Mouse (Mus musculus): ENCODE data around the gene Tm2d1. TPM values are rescaled to one million over a fixed set of nuclear protein-coding genes. Genes with fewer than 3 reads are reported as not detected.
A peak's percentile ranks its signal among the peaks of the same experiment; 100 is the strongest.

Gene Tm2d1
- polyA plus RNA-seq, 1 experiment from 2014 or later, result 52.8 TPM

GRCm38 (mm10) chr4:98339992-98340564 is 43.0 kb downstream of the Tm2d1 start:
- H3K27ac ChIP-seq (ENCODE audit: low read depth, low read length), result no peak overlapping the region
- H3K4me2 ChIP-seq, result no peak overlapping the region
- H3K4me1 ChIP-seq (replicated peaks; ENCODE audit: control insufficient read depth, insufficient read depth, low read length), result no peaks in the 10 kb centered on the region
- no peak overlapping the region for H3K9ac ChIP-seq (ENCODE audit: low read depth, low read length)
- WGBS, result 78% methylated on average over 10 of the region's 10 CpGs
- H3K4me3 ChIP-seq (ENCODE audit: low read depth, low read length), result no peak overlapping the region
- DNase-seq (ENCODE audit: low spot score) (no peak), ATAC-seq (replicated peaks; ENCODE audit: low FRiP score) (no peak)
- H3K27me3 ChIP-seq (replicated peaks; ENCODE audit: control insufficient read depth, insufficient read depth, low read length), result no peaks in the 10 kb centered on the region
- H3K9me3 ChIP-seq (ENCODE audit: control insufficient read depth, low read length), result no peaks in the 10 kb centered on the region
- H3K36me3 ChIP-seq (ENCODE audit: control insufficient read depth, insufficient read depth, low read length), result no peaks in the 10 kb centered on the region

DNA sequence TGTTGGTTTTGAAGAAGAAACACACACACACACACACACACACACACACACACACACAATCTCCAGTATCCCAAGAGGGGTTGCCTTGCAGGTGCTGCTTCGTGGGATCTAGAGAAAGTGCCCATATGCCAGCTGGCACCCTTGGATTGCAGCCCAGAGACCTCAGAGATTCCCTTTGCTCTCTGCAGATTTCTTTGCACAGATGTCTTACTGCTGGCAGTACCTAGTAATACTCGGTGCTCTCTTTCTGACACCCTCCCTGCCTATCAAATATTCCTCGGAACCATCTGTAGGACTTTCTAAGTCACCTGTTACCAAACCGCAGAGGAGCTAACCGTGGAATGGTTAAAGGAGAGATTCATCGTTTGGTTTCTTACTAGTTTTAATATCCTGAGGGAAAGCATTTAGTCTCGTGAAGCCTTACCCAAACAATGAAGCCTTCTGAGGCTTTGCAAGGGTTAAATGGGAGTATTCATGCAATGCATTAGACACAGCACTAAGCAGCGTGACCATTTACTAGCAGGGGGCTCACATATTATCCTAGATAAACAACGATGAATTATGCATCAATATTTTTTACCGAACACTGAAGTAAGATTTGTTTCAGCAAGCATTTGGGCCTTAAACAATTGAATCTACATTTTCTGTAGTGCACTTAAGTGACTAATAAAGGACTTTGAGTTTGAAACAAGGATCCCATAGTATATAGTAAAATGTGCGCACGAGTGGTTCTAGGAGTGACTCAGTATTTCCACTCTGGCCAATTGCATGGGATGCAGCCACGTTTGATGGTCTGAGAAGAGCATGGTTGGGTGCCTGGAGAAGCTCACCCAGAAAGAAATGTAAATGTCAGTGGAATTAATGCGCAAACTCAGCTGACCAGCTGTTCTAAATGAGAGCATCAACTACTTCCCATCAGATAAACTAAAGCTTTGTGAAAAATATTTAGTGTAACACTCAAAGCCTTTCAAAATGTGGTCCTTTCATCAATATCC is 44.2 kb downstream of the Tm2d1 start:
- Histone ChIP-seq H3K4me3 (ENCODE audit: low read depth, low read length) (no peak overlapping the region), H3K4me2 (no peak overlapping the region), H3K27me3 (replicated peaks; ENCODE audit: control insufficient read depth, insufficient read depth, low read length) (no peaks in the 10 kb centered on the region), H3K4me1 (replicated peaks; ENCODE audit: control insufficient read depth, insufficient read depth, low read length) (no peaks in the 10 kb centered on the region), H3K9ac (ENCODE audit: low read depth, low read length) (no peak overlapping the region), H3K36me3 (ENCODE audit: control insufficient read depth, insufficient read depth, low read length) (no peaks in the 10 kb centered on the region), H3K9me3 (ENCODE audit: control insufficient read depth, low read length) (no peaks in the 10 kb centered on the region), H3K27ac (ENCODE audit: low read depth, low read length) (no peak overlapping the region)
- DNase-seq (ENCODE audit: low spot score), result no peak
- no peak for ATAC-seq (replicated peaks; ENCODE audit: low FRiP score)
- 75% methylated on average over 14 of the region's 14 CpGs for WGBS

GRCm38 (mm10) chr4:98337197-98337596 is 45.9 kb downstream of the Tm2d1 start:
- no peak for DNase-seq (ENCODE audit: low spot score)
- Histone ChIP-seq H3K4me1 (replicated peaks; ENCODE audit: control insufficient read depth, insufficient read depth, low read length) (no peaks in the 10 kb centered on the region), H3K4me2 (no peak overlapping the region), H3K9ac (ENCODE audit: low read depth, low read length) (no peak overlapping the region), H3K9me3 (ENCODE audit: control insufficient read depth, low read length) (no peaks in the 10 kb centered on the region), H3K4me3 (ENCODE audit: low read depth, low read length) (no peak overlapping the region), H3K27me3 (replicated peaks; ENCODE audit: control insufficient read depth, insufficient read depth, low read length) (no peaks in the 10 kb centered on the region), H3K27ac (ENCODE audit: low read depth, low read length) (no peak overlapping the region), H3K36me3 (ENCODE audit: control insufficient read depth, insufficient read depth, low read length) (no peaks in the 10 kb centered on the region)
- no peak for ATAC-seq (replicated peaks; ENCODE audit: low FRiP score)
- 68% methylated on average over 5 of the region's 5 CpGs for WGBS

GRCm38 (mm10) chr4:98335726-98336125 is 47.4 kb downstream of the Tm2d1 start:
- Histone ChIP-seq H3K9ac (ENCODE audit: low read depth, low read length) (no peak overlapping the region), H3K27me3 (replicated peaks; ENCODE audit: control insufficient read depth, insufficient read depth, low read length) (no peaks in the 10 kb centered on the region), H3K4me3 (ENCODE audit: low read depth, low read length) (no peak overlapping the region), H3K9me3 (ENCODE audit: control insufficient read depth, low read length) (no peaks in the 10 kb centered on the region), H3K27ac (ENCODE audit: low read depth, low read length) (no peak overlapping the region), H3K4me1 (replicated peaks; ENCODE audit: control insufficient read depth, insufficient read depth, low read length) (no peaks in the 10 kb centered on the region), H3K36me3 (ENCODE audit: control insufficient read depth, insufficient read depth, low read length) (no peaks in the 10 kb centered on the region), H3K4me2 (no peak overlapping the region)
- ATAC-seq (replicated peaks; ENCODE audit: low FRiP score) (no peak), DNase-seq (ENCODE audit: low spot score) (no peak)
- 79% methylated on average over 8 of the region's 8 CpGs for WGBS

GRCm38 (mm10) chr4:98322223-98322622 is 60.9 kb downstream of the Tm2d1 start:
- peaks cover 6% of the 10 kb centered on the region for H3K27me3 ChIP-seq (replicated peaks; ENCODE audit: control insufficient read depth, insufficient read depth, low read length)
- no peaks in the 10 kb centered on the region; the same call in 1 of the 2 replicates for H3K4me1 ChIP-seq (replicated peaks; ENCODE audit: control insufficient read depth, insufficient read depth, low read length)
- H3K9me3 ChIP-seq (ENCODE audit: control insufficient read depth, low read length), result no peaks in the 10 kb centered on the region
- ATAC-seq (replicated peaks; ENCODE audit: low FRiP score) (peak; percentile 89), DNase-seq (ENCODE audit: low spot score) (peak; percentile 81)
- H3K27ac ChIP-seq (ENCODE audit: low read depth, low read length), result no peak overlapping the region
- H3K4me2 ChIP-seq, result peak overlapping the region; percentile 86
- H3K4me3 ChIP-seq (ENCODE audit: low read depth, low read length), result peak overlapping the region; percentile 49
- under 1% methylated on average over 29 of the region's 29 CpGs for WGBS
- H3K9ac ChIP-seq (ENCODE audit: low read depth, low read length), result no peak overlapping the region
- H3K36me3 ChIP-seq (ENCODE audit: control insufficient read depth, insufficient read depth, low read length), result no peaks in the 10 kb centered on the region

DNA sequence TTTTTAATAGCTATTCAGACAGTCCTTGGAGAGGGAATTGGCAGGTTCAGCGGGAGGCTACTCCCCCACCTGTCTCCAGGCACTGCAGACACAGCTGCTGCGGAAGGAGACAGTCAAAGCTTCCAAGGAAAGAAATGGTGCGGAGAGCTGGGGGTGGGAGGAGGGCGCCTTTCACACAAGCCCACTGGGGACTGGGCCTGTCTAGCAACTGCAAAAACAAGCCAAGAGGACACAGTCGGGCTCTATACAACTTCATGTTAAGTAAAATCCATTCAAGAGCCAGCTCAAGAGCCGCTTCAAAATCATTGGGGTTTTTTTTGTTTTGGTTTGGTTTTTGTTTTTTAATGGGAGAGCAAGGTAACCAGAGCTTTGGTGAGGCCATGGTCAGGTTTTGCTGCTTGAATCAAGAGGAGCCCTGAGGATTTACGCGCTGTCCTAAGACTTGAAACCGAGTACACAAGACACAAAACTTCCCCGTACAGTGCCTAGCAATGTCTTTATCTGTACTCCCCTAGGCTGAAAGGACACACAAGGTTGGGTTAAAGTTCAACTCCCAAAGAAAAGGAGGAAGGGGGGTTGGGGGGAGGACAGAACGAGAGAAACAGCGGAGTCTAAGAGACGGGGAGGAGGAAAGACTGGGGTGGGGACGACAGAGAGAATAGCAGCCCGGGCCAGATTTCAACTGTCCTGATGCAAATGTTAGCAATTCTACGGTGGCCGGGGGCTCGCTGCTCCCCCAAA is 61.6 kb downstream of the Tm2d1 start:
- Histone ChIP-seq H3K9ac (ENCODE audit: low read depth, low read length) (no peak overlapping the region), H3K27me3 (replicated peaks; ENCODE audit: control insufficient read depth, insufficient read depth, low read length) (peaks cover 6% of the 10 kb centered on the region), H3K4me3 (ENCODE audit: low read depth, low read length) (peak overlapping the region; percentile 49), H3K9me3 (ENCODE audit: control insufficient read depth, low read length) (no peaks in the 10 kb centered on the region), H3K36me3 (ENCODE audit: control insufficient read depth, insufficient read depth, low read length) (no peaks in the 10 kb centered on the region), H3K4me1 (replicated peaks; ENCODE audit: control insufficient read depth, insufficient read depth, low read length) (no peaks in the 10 kb centered on the region; the same call in 1 of the 2 replicates), H3K4me2 (peak overlapping the region; percentile 86), H3K27ac (ENCODE audit: low read depth, low read length) (no peak overlapping the region)
- peak; percentile 49 for DNase-seq (ENCODE audit: low spot score)
- no peak for ATAC-seq (replicated peaks; ENCODE audit: low FRiP score)
- 4% methylated on average over 18 of the region's 18 CpGs for WGBS

GRCm38 (mm10) chr4:98318769-98319168 is 64.3 kb downstream of the Tm2d1 start:
- 71% methylated on average over 3 of the region's 3 CpGs for WGBS
- ATAC-seq (replicated peaks; ENCODE audit: low FRiP score), result no peak

DNA sequence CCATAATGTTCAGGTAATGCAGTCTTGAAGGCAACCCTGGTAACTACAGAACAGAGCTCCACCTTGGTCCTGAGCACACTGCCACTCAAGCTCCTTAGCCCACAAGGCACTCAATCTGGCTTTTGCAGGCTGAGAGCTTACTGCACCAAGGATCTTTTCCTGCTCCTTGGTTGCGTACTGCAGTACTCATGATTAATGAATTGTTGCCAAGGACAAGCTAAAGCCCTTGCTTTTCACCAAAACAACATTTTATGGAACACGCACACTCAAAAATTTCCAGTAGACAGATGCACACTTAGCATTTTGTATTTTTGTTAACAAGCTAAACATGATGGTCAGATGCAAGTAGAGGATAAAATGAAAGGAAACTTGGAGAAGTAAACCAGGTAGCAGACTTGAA is 66.0 kb downstream of the Tm2d1 start:
- Histone ChIP-seq H3K36me3 (ENCODE audit: control insufficient read depth, insufficient read depth, low read length) (no peaks in the 10 kb centered on the region), H3K4me1 (replicated peaks; ENCODE audit: control insufficient read depth, insufficient read depth, low read length) (no peaks in the 10 kb centered on the region; the same call in 1 of the 2 replicates), H3K27ac (ENCODE audit: low read depth, low read length) (no peak overlapping the region), H3K27me3 (replicated peaks; ENCODE audit: control insufficient read depth, insufficient read depth, low read length) (peaks cover 6% of the 10 kb centered on the region), H3K4me3 (ENCODE audit: low read depth, low read length) (no peak overlapping the region), H3K9ac (ENCODE audit: low read depth, low read length) (no peak overlapping the region), H3K9me3 (ENCODE audit: control insufficient read depth, low read length) (no peaks in the 10 kb centered on the region), H3K4me2 (no peak overlapping the region)
- 80% methylated on average over 2 of the region's 2 CpGs for WGBS
- no peak for ATAC-seq (replicated peaks; ENCODE audit: low FRiP score)
- DNase-seq (ENCODE audit: low spot score), result no peak

More at GRCm38 (mm10) chr4:98318769-98319168, 64.3 kb downstream of the Tm2d1 start:
- no peak overlapping the region for H3K4me2 ChIP-seq
- peaks cover 6% of the 10 kb centered on the region for H3K27me3 ChIP-seq (replicated peaks; ENCODE audit: control insufficient read depth, insufficient read depth, low read length)
- no peaks in the 10 kb centered on the region for H3K9me3 ChIP-seq (ENCODE audit: control insufficient read depth, low read length)
- H3K4me1 ChIP-seq (replicated peaks; ENCODE audit: control insufficient read depth, insufficient read depth, low read length), result no peaks in the 10 kb centered on the region; the same call in 1 of the 2 replicates
- H3K9ac ChIP-seq (ENCODE audit: low read depth, low read length), result no peak overlapping the region
- H3K27ac ChIP-seq (ENCODE audit: low read depth, low read length), result no peak overlapping the region
- no peaks in the 10 kb centered on the region for H3K36me3 ChIP-seq (ENCODE audit: control insufficient read depth, insufficient read depth, low read length)
- no peak overlapping the region for H3K4me3 ChIP-seq (ENCODE audit: low read depth, low read length)
- no peak for DNase-seq (ENCODE audit: low spot score)
